Mouse (Mus musculus): Measurements from ENCODE around the gene Prss44.
A peak's percentile ranks its signal among the peaks of the same experiment; 100 is the strongest.
"Not testable (repeated sequence)": the region's sequence is repeated elsewhere in the genome, so short reads cannot be mapped to it uniquely, and the experiment has no call there.

The Prss44 gene

DNA sequence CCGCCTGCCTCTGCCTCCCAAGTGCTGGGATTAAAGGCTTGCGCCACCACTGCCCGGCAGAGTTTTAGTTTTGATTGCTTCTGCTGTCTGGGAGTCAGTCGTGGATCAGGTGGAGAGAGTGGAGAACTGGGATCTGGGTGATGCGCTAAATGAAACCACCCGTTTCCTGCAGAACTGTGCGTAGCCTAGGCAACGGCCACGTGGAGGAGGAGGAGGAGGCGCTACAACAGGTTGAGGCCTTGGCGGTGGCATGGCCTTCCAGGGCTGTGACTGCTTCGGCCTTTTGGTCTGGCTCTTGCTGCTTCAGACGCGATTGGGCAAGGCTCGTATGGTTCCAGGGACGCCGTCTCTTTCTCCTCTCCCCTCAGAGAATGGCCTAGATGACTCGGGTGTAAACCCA, at the start of gene Prss44:
Gene Prss44, plus strand, starts transcription at position 206 of the 400 bp plus-strand sequence.
- no peak for DNase-seq (ENCODE audit: low spot score in 2 of 2)

DNA sequence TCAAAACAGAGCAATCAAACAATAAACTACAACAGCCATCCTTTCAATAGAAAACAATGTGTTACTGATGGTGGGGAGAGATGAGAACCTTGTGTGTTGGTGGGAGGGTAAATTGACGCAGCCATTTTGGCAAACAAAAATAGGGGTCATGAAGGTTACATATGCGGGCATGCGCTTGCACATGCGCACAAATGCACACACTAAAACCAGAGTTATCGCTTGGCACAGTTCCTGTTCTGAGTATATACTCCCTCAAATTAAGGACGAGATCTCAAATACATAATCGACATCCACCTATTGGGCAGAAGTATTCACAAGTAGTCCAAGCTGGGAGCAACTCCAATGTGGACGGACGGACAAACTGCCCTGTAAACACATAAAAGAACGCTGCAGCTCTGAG, 41.5 kb upstream of the Prss44 start:
- no peak for DNase-seq (ENCODE audit: low spot score in 2 of 2)

GRCm38 (mm10) chr9:110774403-110775268, 39.2 kb upstream of the Prss44 start:
- DNase-seq (ENCODE audit: low spot score in 2 of 2): no peak

DNA sequence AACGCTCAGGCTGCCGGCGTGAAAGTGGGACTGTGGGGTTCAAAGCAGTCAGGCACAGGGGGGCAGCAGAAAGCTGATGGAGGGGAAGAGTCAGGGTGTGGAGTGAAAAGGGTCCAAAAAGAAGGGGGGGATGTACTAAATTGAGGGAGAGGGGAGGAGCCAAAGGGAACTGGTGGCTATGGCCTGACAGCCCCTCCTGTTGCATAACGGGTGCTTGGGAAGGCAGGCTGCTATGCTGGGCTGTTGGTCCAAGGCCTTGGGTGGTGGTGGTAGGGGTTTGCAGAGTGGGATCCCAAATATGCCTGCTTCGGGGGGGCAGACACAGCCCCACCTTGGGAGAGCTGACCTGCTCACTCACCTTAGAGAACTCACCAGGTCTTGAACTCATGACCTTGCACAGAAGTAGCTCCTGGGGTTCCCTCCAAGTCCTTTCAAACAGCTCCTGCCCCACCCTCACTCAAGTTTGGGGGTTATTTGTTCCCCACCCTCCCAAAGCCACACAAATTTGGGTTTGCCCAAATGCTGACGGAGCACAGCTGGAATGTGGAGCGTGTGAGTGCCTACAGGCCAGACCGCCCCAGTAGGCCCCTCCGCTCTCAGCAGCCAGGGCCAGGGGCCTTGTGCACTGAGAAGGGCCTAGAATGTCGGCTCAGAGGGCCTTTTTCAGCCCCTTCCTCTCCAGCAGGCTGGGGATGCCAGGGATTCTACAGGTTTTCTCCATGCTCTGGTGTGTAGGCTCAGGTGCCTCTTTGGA, 38.3 kb upstream of the Prss44 start:
- DNase-seq (ENCODE audit: low spot score in 2 of 2): no peak

GRCm38 (mm10) chr9:110778100-110778499, 35.7 kb upstream of the Prss44 start:
- no peak for DNase-seq (ENCODE audit: low spot score in 2 of 2)

GRCm38 (mm10) chr9:110778559-110778958, 35.2 kb upstream of the Prss44 start:
- DNase-seq (ENCODE audit: low spot score in 2 of 2): no peak

- DNase-seq (ENCODE audit: low spot score in 2 of 2): no peak
Observed at GRCm38 (mm10) chr9:110779242-110779913, 34.4 kb upstream of the Prss44 start.

DNA sequence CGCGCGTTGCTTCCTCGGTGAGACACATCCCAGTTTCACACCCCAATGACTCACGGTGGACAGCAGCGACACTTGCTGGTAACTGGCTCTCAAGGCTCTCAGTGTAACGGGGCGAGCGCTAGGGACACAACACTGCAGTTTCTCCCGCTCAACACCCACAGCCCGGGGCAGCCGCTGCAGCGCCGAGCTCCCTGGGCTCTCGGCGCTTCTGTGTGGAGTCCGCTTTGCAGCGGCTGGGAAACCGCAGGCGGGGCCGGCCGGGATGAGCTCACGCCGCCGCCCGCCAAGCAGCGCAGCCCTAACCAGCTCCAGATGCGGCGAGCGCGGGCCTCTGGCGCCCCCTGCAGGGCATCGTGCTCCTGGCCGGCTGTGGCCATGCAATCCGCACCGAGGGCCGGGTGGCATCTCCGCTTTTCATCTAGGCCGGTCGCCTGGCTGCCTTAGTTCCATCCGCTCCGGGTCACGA, 32.5 kb upstream of the Prss44 start:
- peak; percentile 82 to 88 for DNase-seq (ENCODE audit: low spot score in 2 of 2)

DNA sequence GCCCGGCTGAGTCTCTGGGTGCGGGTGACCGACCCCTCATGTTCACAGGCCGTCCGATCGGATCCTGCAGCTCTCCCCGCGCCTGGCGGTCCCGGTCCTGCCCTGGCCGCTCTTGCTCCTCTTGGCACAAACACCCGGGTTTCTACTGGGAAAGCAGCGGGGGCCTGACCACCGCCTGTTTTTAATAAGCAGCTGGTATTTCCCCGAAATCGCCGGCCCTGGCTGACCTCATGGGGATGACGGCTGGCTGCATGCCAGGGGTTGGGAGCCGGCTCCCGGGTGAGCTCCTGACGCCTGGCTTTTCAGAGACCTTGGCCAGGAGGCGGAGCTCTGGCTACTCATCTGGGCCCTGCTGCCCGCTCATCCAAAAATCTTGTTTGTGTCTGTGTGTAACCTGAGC, 32.1 kb upstream of the Prss44 start:
- DNase-seq (ENCODE audit: low spot score in 2 of 2): no peak

DNA sequence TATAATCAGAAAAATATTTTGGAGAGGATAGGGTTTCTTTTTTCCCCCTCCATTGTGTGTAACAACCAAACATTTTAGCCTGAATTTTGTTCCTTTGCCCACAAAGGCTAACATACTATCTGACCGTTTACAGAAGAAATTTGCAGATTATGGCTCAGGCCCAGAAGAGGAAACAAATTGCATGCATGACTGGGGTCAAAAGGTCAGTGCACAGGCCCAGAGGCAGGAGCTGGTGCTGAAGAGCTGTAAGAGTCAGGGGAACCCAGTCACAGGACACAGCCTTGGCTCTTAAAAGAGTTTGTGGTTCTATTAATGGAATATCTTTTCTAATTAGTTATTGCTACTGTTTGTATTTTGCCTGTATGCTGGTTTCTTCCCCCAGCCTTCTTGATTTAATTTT, 30.2 kb upstream of the Prss44 start:
- no peak for DNase-seq (ENCODE audit: low spot score in 2 of 2)

GRCm38 (mm10) chr9:110788169-110788568, 25.6 kb upstream of the Prss44 start:
- no peak for DNase-seq (ENCODE audit: low spot score in 2 of 2)

GRCm38 (mm10) chr9:110790462-110790861, 23.3 kb upstream of the Prss44 start:
- no peak for DNase-seq (ENCODE audit: low spot score in 2 of 2)

GRCm38 (mm10) chr9:110797013-110797412, 16.8 kb upstream of the Prss44 start:
- no peak for DNase-seq (ENCODE audit: low spot score in 2 of 2)

DNA sequence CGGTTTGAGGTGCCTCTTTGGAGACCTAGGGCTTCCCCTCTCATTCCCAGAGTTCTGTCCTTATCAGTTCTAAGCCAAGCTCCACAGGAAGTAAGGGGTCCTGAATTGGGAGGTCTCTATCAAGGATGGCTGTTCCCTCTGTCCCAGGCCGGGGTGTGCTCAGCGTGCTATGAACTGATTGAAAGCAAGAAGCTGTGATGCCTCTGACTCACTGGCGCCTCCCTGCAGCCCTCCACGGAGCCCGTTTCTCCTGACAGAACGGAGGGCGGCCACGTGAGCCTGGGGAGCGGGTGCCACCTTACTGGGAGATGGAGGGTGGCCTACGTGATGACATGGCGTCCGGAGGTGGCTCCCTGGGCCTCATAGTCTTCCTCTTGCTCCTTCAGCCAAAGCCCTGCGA, 15.9 kb upstream of the Prss44 start, which contains the start of gene Prss42:
Gene Prss42, plus strand, starts transcription at position 301 of the 400 bp plus-strand sequence.
- DNase-seq (ENCODE audit: low spot score in 2 of 2): no peak

DNA sequence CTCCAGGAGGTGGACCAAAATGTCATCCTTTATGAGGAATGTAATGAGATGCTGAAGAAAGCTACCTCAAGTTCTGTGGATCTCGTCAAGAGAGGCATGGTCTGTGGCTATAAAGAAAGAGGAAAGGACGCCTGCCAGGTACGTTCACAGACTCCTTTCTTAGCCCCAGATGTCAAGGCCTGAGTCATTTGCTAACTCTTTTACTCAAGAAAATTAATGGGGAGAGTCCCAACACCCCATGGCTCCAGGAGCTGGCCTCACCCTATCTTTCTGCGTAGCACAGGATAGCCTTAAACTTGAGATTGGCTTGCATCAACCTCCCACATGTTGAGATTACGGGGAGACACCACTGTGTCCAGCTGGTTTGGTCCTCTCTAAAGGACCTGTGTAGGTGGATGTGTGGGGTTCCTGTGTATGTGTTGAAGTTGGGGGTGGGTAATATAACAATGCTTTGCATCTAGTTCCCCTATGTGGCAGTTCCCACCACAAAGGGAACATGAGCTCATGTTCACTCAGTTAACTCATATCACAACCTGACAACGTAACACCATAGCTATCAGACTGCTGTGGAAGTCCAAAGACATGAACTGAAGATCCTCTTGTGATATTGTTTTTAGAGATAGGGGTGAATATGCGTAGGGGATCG, 12.8 kb upstream of the Prss44 start:
- DNase-seq (ENCODE audit: low spot score in 2 of 2): no peak

- peak; percentile 26 to 63 for DNase-seq (ENCODE audit: low spot score in 2 of 2)
Observed at GRCm38 (mm10) chr9:110803294-110803693, 10.5 kb upstream of the Prss44 start.

DNA sequence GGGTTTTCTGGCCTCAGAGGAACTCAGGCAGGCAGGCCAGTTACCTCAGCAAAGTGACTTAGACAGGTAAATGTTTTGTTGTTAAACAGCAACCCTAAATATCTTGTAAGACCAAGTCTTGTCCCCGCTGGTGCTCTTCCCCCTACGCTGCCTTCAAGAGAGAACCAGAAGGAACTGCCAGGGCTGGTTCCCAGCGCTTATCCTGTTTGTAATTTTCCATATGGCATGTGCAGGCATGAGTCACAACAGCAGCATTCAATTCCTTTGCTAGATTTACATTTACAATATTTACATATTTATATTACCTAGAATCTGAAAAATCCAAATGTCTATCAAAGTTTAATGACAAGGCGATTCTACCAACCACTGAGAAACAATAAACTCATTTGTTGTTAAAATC, 3.7 kb upstream of the Prss44 start:
- no peak for DNase-seq (ENCODE audit: low spot score in 2 of 2)

- not testable (repeated sequence) for DNase-seq (ENCODE audit: low spot score in 2 of 2)
Observed at GRCm38 (mm10) chr9:110820546-110820945, 6.8 kb downstream of the Prss44 start.

- DNase-seq (ENCODE audit: low spot score in 2 of 2): no peak
Observed at GRCm38 (mm10) chr9:110821436-110821835, 7.6 kb downstream of the Prss44 start.

DNA sequence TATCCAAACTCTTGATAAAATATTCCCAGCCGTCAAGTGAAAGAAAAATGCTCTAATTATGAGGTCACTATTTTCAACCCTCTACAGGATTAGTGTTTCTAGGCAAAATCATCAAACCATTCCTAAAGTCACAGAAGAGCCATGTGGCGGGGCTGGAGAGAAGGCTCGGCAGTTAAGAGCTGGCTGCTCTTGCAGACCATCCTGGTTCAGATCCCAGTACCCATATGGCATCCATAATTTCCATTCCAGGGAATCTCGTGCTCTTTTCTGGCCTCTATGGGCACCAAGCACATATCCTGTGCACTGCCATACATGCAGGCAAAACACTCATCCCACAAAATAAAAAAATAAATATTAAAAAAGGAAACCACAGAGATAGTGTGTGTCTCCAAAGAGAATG, 11.6 kb downstream of the Prss44 start:
- no peak for DNase-seq (ENCODE audit: low spot score in 2 of 2)

DNA sequence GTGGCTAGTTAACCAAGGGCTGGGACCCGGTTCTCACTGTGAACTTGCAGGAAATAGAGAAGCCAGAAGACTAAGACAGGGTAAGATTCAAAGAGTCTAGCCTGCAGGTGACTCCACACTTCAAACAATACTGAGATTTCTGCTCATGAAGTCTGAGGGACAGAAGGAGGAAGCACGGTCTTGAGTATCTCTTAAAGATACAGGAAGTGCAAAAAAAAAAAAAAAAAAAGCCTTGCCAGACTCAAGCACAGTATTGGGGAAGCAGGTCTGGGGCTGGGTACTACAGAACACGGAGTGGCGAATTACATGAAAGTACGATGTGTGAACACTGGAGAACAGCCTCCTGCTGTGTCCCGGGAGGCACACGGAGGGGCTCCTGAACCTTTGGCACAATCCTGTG, 12.0 kb downstream of the Prss44 start:
- DNase-seq (ENCODE audit: low spot score in 2 of 2): no peak

DNA sequence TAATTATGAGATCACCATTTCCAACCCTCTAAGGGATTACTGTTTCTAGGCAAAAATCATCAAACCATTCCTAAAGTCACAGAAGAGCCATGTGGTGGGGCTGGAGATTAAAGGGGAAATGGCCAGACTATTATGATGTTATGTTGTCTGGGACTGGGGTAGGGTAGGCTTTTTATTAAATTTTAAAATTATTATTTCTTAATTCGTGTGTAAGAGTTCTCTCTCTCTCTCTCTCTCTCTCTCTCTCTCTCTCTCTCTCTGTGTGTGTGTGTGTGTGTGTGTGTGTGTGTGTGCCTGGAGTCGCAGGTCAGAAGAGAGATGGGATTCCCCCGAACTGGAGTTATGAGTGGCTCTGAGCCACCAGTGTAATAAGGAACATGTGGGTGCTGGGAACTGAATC, 12.6 kb downstream of the Prss44 start, which contains the start of gene Prss43:
Gene Prss43, plus strand, starts transcription at position 301 of the 400 bp plus-strand sequence.
- DNase-seq (ENCODE audit: low spot score in 2 of 2): no peak
